Mouse (Mus musculus): ENCODE data around the gene Cachd1.

Gene Cachd1

DNA sequence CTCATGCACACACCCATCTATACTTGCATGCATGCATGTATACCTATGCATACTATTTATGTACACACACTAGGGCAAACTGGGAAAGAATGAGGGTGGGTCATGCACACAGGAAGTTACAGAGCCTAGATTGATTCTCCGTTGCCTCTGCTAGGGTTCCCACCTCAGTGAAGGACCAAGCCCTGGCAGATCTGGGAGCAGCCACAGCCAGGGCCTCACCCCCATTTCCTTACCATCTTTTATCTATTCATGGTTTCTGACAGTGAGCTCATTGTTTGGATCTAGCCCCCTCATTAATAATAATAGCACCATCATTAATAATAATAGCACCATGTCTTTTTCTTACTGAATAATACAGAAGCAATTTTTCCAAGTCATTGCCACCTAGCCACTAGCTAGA is 143.9 kb downstream of the Cachd1 start:
- DNase-seq (ENCODE audit: low read depth, low spot score) = no peak

- no peak for DNase-seq (ENCODE audit: low read depth, low spot score)
Measured at GRCm38 (mm10) chr4:100922816-100923554, 146.5 kb downstream of the Cachd1 start.

DNA sequence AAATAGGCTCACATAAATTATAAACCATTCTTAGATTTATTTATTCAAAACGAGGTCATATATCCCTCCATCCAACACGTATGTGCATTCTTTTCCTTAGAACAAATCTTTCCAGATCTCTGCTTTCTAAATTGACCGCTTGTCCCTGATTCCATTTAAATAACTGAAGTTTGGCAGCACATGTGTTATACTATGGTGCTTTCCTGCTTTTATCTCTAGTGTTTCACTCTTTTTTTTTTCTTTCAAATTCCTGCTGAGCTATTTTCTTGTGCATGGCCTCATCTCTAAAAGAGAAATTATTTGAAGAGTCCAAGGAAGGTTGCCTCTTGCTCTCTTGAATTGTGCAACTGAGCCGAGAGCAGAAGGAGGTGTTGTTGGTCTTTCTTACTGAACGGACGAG is 147.1 kb downstream of the Cachd1 start:
- no peak for DNase-seq (ENCODE audit: low read depth, low spot score)

- no peak for DNase-seq (ENCODE audit: low read depth, low spot score)
Measured at GRCm38 (mm10) chr4:100924276-100924675, 147.8 kb downstream of the Cachd1 start.

DNA sequence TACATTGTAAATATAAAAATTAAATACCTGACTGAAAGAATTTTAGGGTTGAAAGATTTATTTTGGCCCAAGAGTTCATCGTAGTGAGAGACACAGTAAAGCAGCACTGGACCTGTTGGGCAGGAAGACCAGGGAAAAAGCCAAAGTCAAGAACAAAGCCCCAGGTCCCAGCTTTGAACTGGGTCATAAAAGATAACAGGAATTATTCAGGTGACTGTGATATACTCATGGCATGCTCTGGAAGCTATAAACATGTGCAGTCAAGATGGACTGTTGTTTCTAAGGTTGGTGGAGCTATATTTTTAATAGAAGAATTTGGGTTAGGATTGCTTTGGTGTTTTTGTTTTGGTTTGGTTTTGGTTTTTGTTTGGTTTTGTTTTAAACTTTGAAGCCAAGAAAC is 148.7 kb downstream of the Cachd1 start:
- DNase-seq (ENCODE audit: low read depth, low spot score) = no peak

- no peak for DNase-seq (ENCODE audit: low read depth, low spot score)
Measured at GRCm38 (mm10) chr4:100926608-100927007, 150.1 kb downstream of the Cachd1 start.

DNA sequence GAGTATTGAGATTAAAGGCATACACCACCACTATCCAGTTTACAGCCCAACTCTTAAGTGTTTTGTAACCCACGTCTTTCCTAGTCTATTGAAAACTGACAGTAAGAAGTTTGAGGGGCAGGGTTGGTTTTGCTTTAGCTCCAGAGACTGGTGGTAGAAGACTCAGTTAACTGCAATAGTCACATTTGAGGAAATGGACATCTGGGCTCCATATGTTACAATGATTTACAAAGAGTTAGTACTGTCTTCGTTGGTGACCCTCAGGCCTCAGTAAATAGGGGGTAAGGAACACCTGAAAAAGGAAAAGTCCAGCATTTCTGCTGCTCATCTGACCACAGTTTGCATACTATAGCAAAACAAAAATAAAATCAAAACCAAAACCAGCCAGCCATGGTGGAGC is 150.6 kb downstream of the Cachd1 start:
- no peak for DNase-seq (ENCODE audit: low read depth, low spot score)

DNA sequence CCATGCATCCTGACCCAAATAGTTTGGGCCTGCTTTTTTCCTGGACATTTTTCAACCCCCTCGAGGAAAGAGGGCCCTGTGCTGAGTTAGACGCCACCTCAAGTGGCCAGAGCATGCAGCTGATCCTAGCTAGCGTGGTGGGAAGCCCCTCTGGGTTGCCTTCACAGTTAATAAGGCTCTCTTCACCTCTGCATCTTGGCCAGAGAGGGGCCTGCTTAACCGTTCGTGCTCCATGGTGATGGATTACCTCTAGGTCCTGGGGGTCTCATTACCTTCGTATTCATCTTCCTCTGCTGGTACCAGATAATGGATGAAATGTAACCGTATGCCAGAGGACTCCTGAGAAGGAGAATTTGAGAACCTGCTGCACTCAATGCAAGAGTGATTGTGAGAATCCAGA is 167.2 kb downstream of the Cachd1 start:
- DNase-seq (ENCODE audit: low read depth, low spot score) = no peak

- DNase-seq (ENCODE audit: low read depth, low spot score) = no peak
Measured at GRCm38 (mm10) chr4:100944276-100944675, 167.8 kb downstream of the Cachd1 start.

DNA sequence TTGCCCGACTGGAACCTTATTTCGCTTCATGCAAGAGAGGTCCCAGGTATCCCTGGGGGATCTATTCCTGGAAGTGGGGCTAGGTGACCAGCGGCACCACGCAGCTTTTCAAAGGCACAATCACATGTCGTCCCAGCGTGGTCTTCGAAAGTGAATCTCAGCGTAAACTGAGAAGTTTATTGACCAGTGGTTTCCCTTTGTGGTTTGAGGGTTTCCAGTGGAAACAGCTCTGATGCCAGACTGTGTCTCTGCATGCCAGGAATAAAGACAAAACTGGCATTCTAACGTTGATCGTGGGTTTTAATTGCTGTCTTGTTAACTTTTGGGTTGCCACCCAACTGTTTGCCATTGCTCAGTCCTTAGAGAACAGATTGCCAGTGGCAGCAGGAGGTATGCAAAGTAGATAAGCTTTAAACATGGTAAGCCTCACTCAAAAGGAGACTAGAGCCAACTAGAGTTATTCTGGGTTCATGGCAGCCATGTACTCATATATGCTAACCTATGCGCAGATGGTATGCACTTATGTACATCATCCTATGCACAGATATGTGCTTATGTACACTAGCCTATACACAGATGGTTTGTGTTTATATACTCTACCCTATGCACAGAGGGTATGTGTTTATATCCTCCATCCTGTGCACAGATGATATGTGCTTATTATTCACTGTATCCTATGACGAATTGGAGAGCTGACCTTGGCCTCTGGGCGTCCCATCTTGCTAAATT is 168.9 kb downstream of the Cachd1 start:
- no peak for DNase-seq (ENCODE audit: low read depth, low spot score)

- no peak for DNase-seq (ENCODE audit: low read depth, low spot score)
Measured at GRCm38 (mm10) chr4:100948494-100949425, 172.3 kb downstream of the Cachd1 start.

DNA sequence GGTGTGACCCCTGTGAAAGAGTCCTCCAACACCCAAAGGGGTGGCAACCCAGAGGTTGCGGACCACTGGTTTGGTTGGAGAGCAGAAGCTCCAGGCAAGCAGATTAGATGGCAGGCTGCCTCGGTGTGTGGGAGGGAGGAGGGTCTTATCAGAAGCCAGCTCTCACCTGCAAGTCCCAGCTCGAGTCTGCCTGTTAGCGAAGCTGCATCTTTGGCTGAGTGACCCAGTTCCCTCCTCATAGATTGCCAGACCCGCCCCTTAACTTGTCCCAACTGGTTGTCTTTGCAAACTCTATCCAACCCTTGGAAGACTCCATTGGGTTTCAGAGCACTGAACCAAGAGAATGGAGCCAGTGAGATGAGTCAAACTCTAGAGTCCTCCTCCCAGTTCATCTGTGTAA is 173.8 kb downstream of the Cachd1 start:
- no peak for DNase-seq (ENCODE audit: low read depth, low spot score)

DNA sequence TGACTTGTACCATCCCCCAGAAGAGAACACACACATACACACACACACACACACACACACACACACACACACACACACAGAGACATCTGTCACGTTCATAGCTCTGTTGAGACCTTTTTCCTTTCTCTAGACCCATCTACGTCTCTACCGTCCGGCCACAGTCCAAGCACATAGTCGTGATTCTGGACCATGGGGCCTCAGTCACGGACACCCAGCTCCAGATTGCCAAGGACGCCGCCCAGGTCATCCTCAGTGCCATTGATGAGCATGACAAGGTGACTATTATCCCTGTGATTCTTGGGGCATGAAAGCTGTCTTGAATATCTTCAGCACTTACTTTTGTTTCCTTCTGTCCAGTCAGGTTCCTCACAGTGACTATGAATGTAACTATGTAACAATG is 175.4 kb downstream of the Cachd1 start:
- no peak for DNase-seq (ENCODE audit: low read depth, low spot score)

DNA sequence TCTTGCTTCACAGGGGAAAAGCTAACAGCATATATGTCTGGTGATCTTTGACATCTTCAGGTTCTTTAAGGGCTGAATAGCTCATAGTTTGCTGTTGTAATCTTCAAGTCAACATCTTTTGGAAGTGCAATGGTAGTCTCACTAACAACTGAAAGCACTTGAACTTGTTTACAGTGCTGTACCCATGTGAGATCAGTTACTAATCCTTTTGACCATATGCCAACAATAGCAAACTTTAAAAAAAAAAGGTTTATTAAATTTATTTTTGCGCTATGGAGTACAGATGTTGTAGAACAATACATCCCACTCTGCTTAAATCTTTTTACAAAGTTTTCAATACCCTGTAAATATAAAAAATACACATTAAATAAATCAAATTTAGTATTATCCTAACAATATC is 186.9 kb downstream of the Cachd1 start:
- DNase-seq (ENCODE audit: low read depth, low spot score) = no peak

GRCm38 (mm10) chr4:100963796-100964195 is 187.3 kb downstream of the Cachd1 start:
- no peak for DNase-seq (ENCODE audit: low read depth, low spot score)

- DNase-seq (ENCODE audit: low read depth, low spot score) = no peak
Measured at GRCm38 (mm10) chr4:100967703-100968392, 191.4 kb downstream of the Cachd1 start.

GRCm38 (mm10) chr4:100973641-100974454 is 197.4 kb downstream of the Cachd1 start:
- DNase-seq (ENCODE audit: low read depth, low spot score) = no peak

DNA sequence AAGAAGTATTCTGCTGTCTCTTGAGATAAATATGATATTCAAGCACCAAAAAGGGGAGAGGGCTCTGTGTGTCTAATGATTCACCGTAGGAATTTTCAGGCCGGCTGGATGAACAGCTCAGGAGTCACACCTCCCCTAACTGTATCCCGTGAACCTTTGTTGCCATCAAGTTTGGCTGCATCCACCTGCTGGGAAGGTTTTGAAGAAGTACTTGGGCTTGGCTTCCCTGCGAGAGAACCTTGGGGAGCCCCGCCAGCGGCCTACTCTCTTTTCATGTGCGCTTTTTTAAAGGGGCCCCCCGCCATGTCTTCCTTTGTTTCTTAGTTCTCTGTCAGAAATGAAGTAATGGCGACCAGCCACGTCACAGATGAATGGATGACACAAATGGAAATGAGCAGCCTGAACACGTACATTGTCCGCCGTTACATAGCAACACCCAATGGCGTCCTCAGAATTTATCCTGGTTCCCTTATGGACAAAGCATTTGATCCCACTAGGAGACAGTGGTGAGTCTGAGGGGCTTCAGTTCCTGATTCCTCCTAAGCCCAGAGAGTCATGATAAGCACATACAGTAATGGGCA is 198.1 kb downstream of the Cachd1 start:
- DNase-seq (ENCODE audit: low read depth, low spot score) = no peak

- DNase-seq (ENCODE audit: low read depth, low spot score) = no peak
Measured at GRCm38 (mm10) chr4:100977522-100977921, 201.0 kb downstream of the Cachd1 start.

GRCm38 (mm10) chr4:100987187-100987586 is 210.7 kb downstream of the Cachd1 start:
- no peak for DNase-seq (ENCODE audit: low read depth, low spot score)
